Mouse (Mus musculus): ENCODE measurements around the gene Zic4.

- no peak for TF ChIP-seq E2F4 (IDR thresholded peaks at IDR 0.05; ENCODE audit: insufficient read depth)
- TF ChIP-seq POLR2A (IDR thresholded peaks at IDR 0.05; ENCODE audit: insufficient read length, low read depth), result no peak
- no peak for TF ChIP-seq TCF12 (IDR thresholded peaks at IDR 0.05; ENCODE audit: insufficient read depth, poor library complexity, severe bottlenecking)
- no peak for TF ChIP-seq USF1 (IDR thresholded peaks at IDR 0.05; ENCODE audit: low read depth)
- no peak for TF ChIP-seq CEBPB (IDR thresholded peaks at IDR 0.05; ENCODE audit: insufficient read depth, poor library complexity, severe bottlenecking)
- TF ChIP-seq MAX (IDR thresholded peaks at IDR 0.05; ENCODE audit: low read depth), result no peak
- no peak for TF ChIP-seq POLR2AphosphoS2 (IDR thresholded peaks at IDR 0.05; ENCODE audit: insufficient read length, low read depth)
- no peak for TF ChIP-seq REST (IDR thresholded peaks at IDR 0.05; ENCODE audit: insufficient read depth, insufficient read length)
- no peak for TF ChIP-seq MYOG (IDR thresholded peaks at IDR 0.05; ENCODE audit: control insufficient read depth in 1 of 3, insufficient read depth in 1 of 3, insufficient read length in 2 of 3, low read depth in 2 of 3)
- TF ChIP-seq TCF3 (IDR thresholded peaks at IDR 0.05; ENCODE audit: insufficient read length, low read depth), result no peak
Measured at GRCm38 (mm10) chr9:91363814-91364126, 1.6 kb downstream of the Zic4 start.

Measured in myocyte (in vitro differentiated cells).